Mouse (Mus musculus) limb, embryonic 11.5 days (tissue): Measurements from ENCODE around the gene Cd79a. TPM values are rescaled to one million over a fixed set of nuclear protein-coding genes. Genes with fewer than 3 reads are reported as not detected.
A peak's percentile ranks its signal among the peaks of the same experiment; 100 is the strongest.

Source experiments
- ATAC-seq: fragments of 200-750 bp; cut with Nextera tagmentation; 2 replicates; pipeline ENCODE4 v1.8.0; 2017; ENCODE audit warnings: low read depth; ENCODE audit not compliant: insufficient number of reproducible peaks, low FRiP score, low TSS enrichment
- DNase-seq: peaks from one replicate; pipeline ENCODE4 v3.0.0-alpha.2; 2015; ENCODE audit warnings: low spot score
- H3K27ac ChIP-seq: fragments of 300-500 bp; sonication (generic); replicated peaks from 2 replicates; pipeline ENCODE4 v1.5.1; 2014; ENCODE audit warnings: low read depth, mild to moderate bottlenecking, low read length
- H3K27me3 ChIP-seq: fragments of 300-500 bp; sonication (generic); 2 replicates; pipeline ENCODE4 v1.6.1; 2014; ENCODE audit warnings: mild to moderate bottlenecking, low read length, mixed read lengths; ENCODE audit not compliant: control insufficient read depth, insufficient read depth
- H3K36me3 ChIP-seq: fragments of 300-500 bp; sonication (generic); 2 replicates; pipeline ENCODE4 v1.6.1; 2014; ENCODE audit warnings: mild to moderate bottlenecking, low read length, moderate library complexity, mixed read lengths; ENCODE audit not compliant: control insufficient read depth, insufficient read depth
- H3K4me1 ChIP-seq: fragments of 300-500 bp; sonication (generic); 2 replicates; pipeline ENCODE4 v1.6.1; 2014; ENCODE audit warnings: low read length, mixed read lengths; ENCODE audit not compliant: control insufficient read depth, insufficient read depth
- H3K4me2 ChIP-seq: fragments of 300-500 bp; sonication (generic); 2 replicates; pipeline ENCODE4 v1.6.1; 2014; ENCODE audit warnings: low read depth, mild to moderate bottlenecking, moderate library complexity; ENCODE audit not compliant: severe bottlenecking
- H3K4me3 ChIP-seq: fragments of 300-500 bp; sonication (generic); 2 replicates; pipeline ENCODE4 v1.5.1; 2014; ENCODE audit warnings: low read depth, low read length
- H3K9ac ChIP-seq: fragments of 300-500 bp; sonication (generic); 2 replicates; pipeline ENCODE4 v1.6.1; 2014; ENCODE audit warnings: mild to moderate bottlenecking, low read length
- H3K9me3 ChIP-seq: fragments of 300-500 bp; sonication (generic); 2 replicates; pipeline ENCODE4 v1.6.1; 2016; ENCODE audit warnings: low read length; ENCODE audit not compliant: control insufficient read depth
- WGBS: fragments of 180-500 bp; shearing (Covaris S2); extraction: QIAGEN DNeasy Blood & Tissue Kit; methylation state at CpG from one replicate; pipeline ENCODE4 v1.1.7; 2014; 5-methylcytosine and 5-hydroxymethylcytosine counted together
- polyA plus RNA-seq: library from polyadenylated mRNA; unstranded; fragments of >200 nt; fragmentation: Nextera tagmentation; extraction: Ambion mirVana; gene quantifications from 2 replicates; pipeline ENCODE4 v1.2.1, GENCODE M21; 2014

The Cd79a gene
- polyA plus RNA-seq, 1 experiment from 2014 or later = 0.56 TPM

DNA sequence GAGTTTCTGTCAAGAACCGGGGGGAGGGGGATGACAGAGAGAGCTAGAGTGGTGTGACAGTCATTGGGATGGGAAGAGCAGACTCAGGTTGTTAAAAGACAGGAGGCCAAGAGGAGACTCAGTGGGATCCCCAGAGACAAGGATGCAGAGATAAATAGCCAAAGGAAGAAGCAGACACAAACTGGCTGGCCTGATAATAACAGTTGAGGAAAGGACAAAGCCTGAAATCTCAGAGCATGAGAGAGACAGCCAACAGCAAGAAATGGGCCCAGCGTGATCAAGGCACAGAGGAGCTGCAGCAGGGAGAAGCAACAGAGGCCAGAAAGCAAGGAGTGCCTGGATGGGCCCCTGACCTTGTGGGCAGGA is 5.1 kb downstream of the Cd79a start:
- Histone ChIP-seq H3K4me3 (peak overlapping the region; percentile 64), H3K27me3 (no peaks in the 10 kb centered on the region), H3K9ac (peak overlapping the region; percentile 74), H3K4me2 (peak overlapping the region; percentile 66), H3K27ac (peak overlapping the region; percentile 70), H3K9me3 (no peaks in the 10 kb centered on the region), H3K36me3 (no peaks in the 10 kb centered on the region), H3K4me1 (peaks cover 19% of the 10 kb centered on the region)
- 46% methylated on average over 2 of the region's 2 CpGs for WGBS
- no peak for ATAC-seq
- no peak for DNase-seq

- Histone ChIP-seq H3K4me1 (peaks cover 22% of the 10 kb centered on the region), H3K9me3 (no peaks in the 10 kb centered on the region), H3K36me3 (no peaks in the 10 kb centered on the region), H3K4me3 (peak within 1 kb of the TSS; percentile 64), H3K27me3 (no peaks in the 10 kb centered on the region), H3K27ac (peak within 1 kb of the TSS; percentile 70), H3K9ac (peak within 1 kb of the TSS; percentile 74), H3K4me2 (peak within 1 kb of the TSS; percentile 66)
- ATAC-seq (no peak), DNase-seq (peak; percentile 63)
- 6% methylated on average over 48 of the region's 68 CpGs for WGBS
Measured at GRCm38 (mm10) chr7:24902630-24903443, 5.7 kb downstream of the Cd79a start, which contains the start of gene Arhgef1. Gene Arhgef1, plus strand, starts transcription at chr7:24902912.

GRCm38 (mm10) chr7:24903444-24903825 is 6.3 kb downstream of the Cd79a start:
- H3K4me3 ChIP-seq = peak overlapping the region; percentile 64
- no peak for DNase-seq
- H3K9ac ChIP-seq = peak overlapping the region; percentile 74
- no peaks in the 10 kb centered on the region for H3K36me3 ChIP-seq
- H3K4me1 ChIP-seq = peaks cover 25% of the 10 kb centered on the region
- H3K9me3 ChIP-seq = no peaks in the 10 kb centered on the region
- no peaks in the 10 kb centered on the region for H3K27me3 ChIP-seq
- WGBS = 42% methylated on average over 10 of the region's 10 CpGs
- peak overlapping the region; percentile 66 for H3K4me2 ChIP-seq
- H3K27ac ChIP-seq = no peak overlapping the region
- ATAC-seq = no peak

DNA sequence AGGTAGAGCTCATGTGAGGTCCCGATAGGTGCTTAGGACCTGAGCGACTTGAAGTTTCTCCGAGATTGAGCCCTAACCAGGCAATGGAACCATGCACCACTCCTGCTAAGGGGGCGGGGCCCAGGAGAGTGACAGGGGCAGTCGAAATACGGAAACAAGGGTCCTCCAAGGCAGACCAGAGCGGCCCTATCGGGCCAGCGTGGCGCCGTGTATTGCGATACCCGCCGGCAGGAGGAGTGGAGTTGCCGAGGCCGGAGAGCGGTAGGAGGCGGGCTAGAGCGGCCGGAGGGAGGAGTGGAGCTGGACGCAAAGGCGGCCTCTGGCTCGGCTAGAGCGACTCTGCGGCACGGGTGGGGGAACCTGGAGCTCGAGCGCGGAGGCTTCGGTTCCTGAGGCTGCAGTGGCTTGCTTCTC is 6.9 kb downstream of the Cd79a start:
- peaks cover 25% of the 10 kb centered on the region for H3K4me1 ChIP-seq
- WGBS = 0% methylated on average over 30 of the region's 30 CpGs

DNA sequence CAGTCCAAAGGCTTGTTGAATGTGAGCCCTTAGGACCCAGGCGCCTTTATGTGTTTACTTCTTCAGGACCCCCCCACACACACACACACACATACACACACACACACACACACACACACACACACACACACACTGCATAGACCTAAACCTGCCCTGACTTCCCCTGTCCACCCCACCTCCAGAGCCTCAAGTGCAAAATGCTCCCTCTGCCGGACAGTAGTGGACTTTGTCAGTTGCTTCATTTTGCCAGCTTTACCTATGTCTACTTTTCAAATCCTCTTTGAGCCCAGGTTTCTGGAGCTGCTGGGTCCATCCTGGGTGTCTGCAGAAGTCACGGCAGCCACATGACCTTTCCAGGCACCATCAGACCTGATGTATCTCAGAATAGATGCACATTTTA is 7.8 kb downstream of the Cd79a start:
- DNase-seq (peak; percentile 76), ATAC-seq (no peak)
- H3K27ac ChIP-seq = no peak overlapping the region
- no peaks in the 10 kb centered on the region for H3K9me3 ChIP-seq
- 20% methylated on average over 3 of the region's 3 CpGs for whole genome bisulfite sequencing
- H3K4me1 ChIP-seq = peaks cover 25% of the 10 kb centered on the region
- no peaks in the 10 kb centered on the region for H3K27me3 ChIP-seq
- H3K9ac ChIP-seq = no peak overlapping the region
- H3K4me3 ChIP-seq = peak overlapping the region; percentile 64
- H3K36me3 ChIP-seq = 0 out of 2 replicates have a peak, but pooled peaks cover 2% of the 10 kb centered on the region
- peak overlapping the region; percentile 66 for H3K4me2 ChIP-seq

More for the DNA sequence above, 6.9 kb downstream of the Cd79a start:
- DNase-seq (peak; percentile 97), ATAC-seq (peak; percentile 93)
- peak overlapping the region; percentile 64 for H3K4me3 ChIP-seq
- H3K4me2 ChIP-seq = peak overlapping the region; percentile 66
- H3K9ac ChIP-seq = peak overlapping the region; percentile 59
- H3K27ac ChIP-seq = no peak overlapping the region
- H3K9me3 ChIP-seq = no peaks in the 10 kb centered on the region
- H3K27me3 ChIP-seq = no peaks in the 10 kb centered on the region
- no peaks in the 10 kb centered on the region for H3K36me3 ChIP-seq

DNA sequence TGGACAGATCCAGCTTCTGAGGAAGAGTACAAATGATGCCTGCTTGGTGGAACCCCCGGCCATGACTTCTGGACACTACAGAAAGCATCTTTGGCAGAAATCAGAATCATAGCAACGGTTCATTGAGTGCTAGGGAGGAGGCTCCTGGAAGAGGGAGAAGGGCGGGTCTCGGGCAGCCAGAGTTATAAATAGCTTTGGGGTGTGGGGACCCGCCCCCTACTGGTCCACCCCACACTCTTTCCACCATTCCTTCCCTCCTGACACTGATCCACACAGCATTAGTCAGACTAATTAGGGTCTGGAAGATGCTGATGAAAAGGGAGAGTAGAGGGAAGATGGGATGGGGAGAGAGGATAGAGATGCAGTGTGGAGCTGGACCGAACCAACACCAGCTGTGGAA is 9.4 kb downstream of the Cd79a start:
- Histone ChIP-seq H3K36me3 (0 out of 2 replicates have a peak, but pooled peaks cover 2% of the 10 kb centered on the region), H3K4me1 (peaks cover 25% of the 10 kb centered on the region), H3K4me3 (no peak overlapping the region; the same call in 1 of the 2 replicates), H3K9ac (no peak overlapping the region; the same call in 1 of the 2 replicates), H3K27ac (peak overlapping the region; percentile 48; the same call in 1 of the 2 replicates), H3K9me3 (no peaks in the 10 kb centered on the region), H3K4me2 (peak overlapping the region; percentile 31; the same call in 1 of the 2 replicates), H3K27me3 (no peaks in the 10 kb centered on the region)
- no peak for DNase-seq
- 21% methylated on average over 6 of the region's 6 CpGs for WGBS
- no peak for ATAC-seq

DNA sequence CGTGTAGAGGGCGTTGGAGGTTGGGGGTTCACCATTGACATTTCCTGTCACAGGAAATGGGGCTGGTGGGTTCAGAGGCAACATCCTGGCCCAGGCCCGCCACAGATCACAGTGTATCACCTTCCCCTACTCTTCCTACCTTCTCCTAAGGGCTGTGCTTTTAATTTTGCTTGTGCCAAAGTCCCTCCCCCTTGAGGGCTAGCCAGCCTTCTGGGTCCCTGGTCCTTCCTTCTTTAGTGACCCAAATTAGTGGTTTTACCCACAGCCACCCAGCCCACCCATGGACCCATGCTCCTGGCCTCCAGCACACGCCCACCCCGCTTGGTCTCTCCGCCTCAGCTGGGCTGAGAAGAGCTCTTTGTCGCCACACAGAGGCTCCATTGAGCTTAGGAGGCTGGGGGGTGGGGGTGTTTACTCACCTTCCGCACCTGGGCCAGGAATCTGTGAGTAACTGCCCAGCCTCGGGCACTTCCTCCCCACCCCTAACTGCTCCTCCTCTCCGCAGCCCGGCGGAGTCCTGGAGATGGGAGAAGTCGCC is 10.1 kb downstream of the Cd79a start:
- H3K27me3 ChIP-seq = no peaks in the 10 kb centered on the region
- H3K36me3 ChIP-seq = 0 out of 2 replicates have a peak, but pooled peaks cover 2% of the 10 kb centered on the region
- no peak overlapping the region for H3K9ac ChIP-seq
- DNase-seq (peak; percentile 54), ATAC-seq (peak; percentile 7; the same call in 1 of the 2 replicates)
- H3K4me3 ChIP-seq = no peak overlapping the region; the same call in 1 of the 2 replicates
- 13% methylated on average over 13 of the region's 13 CpGs for WGBS
- H3K4me2 ChIP-seq = peak overlapping the region; percentile 31; the same call in 1 of the 2 replicates
- peaks cover 23% of the 10 kb centered on the region for H3K4me1 ChIP-seq
- H3K9me3 ChIP-seq = no peaks in the 10 kb centered on the region
- H3K27ac ChIP-seq = peak overlapping the region; percentile 48; the same call in 1 of the 2 replicates

DNA sequence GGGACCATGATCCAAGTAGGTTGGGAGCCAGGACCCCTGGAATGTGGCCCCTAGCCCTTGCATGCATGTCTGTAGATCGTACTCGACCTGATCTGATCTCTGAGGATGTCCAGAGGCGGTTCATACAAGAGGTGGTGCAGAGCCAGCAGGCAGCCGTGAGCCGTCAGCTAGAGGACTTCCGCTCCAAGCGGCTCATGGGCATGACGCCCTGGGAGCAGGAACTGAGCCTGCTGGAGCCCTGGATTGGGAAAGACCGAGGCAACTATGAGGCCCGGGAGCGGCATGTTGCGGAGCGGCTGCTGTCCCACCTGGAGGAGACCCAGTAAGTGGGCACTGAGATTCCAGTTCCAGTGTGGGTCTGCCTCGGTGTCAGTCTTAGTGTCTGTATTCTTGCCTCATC is 15.3 kb downstream of the Cd79a start:
- H3K4me3 ChIP-seq = no peak overlapping the region
- H3K36me3 ChIP-seq = peaks cover 11% of the 10 kb centered on the region
- DNase-seq = no peak
- no peak overlapping the region for H3K27ac ChIP-seq
- no peak overlapping the region for H3K4me2 ChIP-seq
- no peak overlapping the region; the same call in 1 of the 2 replicates for H3K9ac ChIP-seq
- peaks cover 4% of the 10 kb centered on the region for H3K4me1 ChIP-seq
- no peaks in the 10 kb centered on the region for H3K27me3 ChIP-seq
- H3K9me3 ChIP-seq = no peaks in the 10 kb centered on the region
- 95% methylated on average over 14 of the region's 14 CpGs for WGBS
- ATAC-seq = no peak
